Mouse (Mus musculus) testis, postnatal 14 days (tissue): ENCODE results near the gene Tenm1.

Source experiments
- DNase-seq: peaks from one replicate; pipeline ENCODE4 v3.0.0; 2021; ENCODE audit warnings: low spot score

Tenm1 gene

GRCm38 (mm10) chrX:43428855-43429263 lies at the start of gene Tenm1:
TSS of gene Tenm1 (minus strand) at chrX:43429126.
- DNase-seq: no peak

GRCm38 (mm10) chrX:43467311-43467710 lies 38.4 kb upstream of the Tenm1 start:
- DNase-seq: no peak

GRCm38 (mm10) chrX:43430581-43430980 lies 1.7 kb upstream of the Tenm1 start:
- no peak for DNase-seq

- DNase-seq: no peak
Measured at GRCm38 (mm10) chrX:43429982-43430531, 1.1 kb upstream of the Tenm1 start.

GRCm38 (mm10) chrX:43429337-43429736 lies 411 bp upstream of the Tenm1 start:
- no peak for DNase-seq

- no peak for DNase-seq
Measured at GRCm38 (mm10) chrX:43427961-43428365, 963 bp downstream of the Tenm1 start.

GRCm38 (mm10) chrX:43427111-43427510 lies 1.8 kb downstream of the Tenm1 start:
- no peak for DNase-seq

GRCm38 (mm10) chrX:43397957-43398356 lies 31.0 kb downstream of the Tenm1 start:
- no peak for DNase-seq

- DNase-seq: no peak
Measured at GRCm38 (mm10) chrX:43388106-43388505, 40.8 kb downstream of the Tenm1 start.

- no peak for DNase-seq
Measured at GRCm38 (mm10) chrX:43372526-43372925, 56.4 kb downstream of the Tenm1 start.

- no peak for DNase-seq
Measured at GRCm38 (mm10) chrX:43319351-43319750, 109.6 kb downstream of the Tenm1 start.

GRCm38 (mm10) chrX:43317801-43318520 lies 111.0 kb downstream of the Tenm1 start:
- DNase-seq: no peak

GRCm38 (mm10) chrX:43235844-43236243 lies 193.1 kb downstream of the Tenm1 start:
- no peak for DNase-seq

- DNase-seq: no peak
Measured at GRCm38 (mm10) chrX:43205003-43205402, 223.9 kb downstream of the Tenm1 start.

GRCm38 (mm10) chrX:43202249-43202783 lies 226.6 kb downstream of the Tenm1 start:
- no peak for DNase-seq

GRCm38 (mm10) chrX:43182975-43183374 lies 246.0 kb downstream of the Tenm1 start:
- no peak for DNase-seq

GRCm38 (mm10) chrX:43151561-43151960 lies 277.4 kb downstream of the Tenm1 start:
- DNase-seq: no peak

- DNase-seq: no peak
Measured at GRCm38 (mm10) chrX:43129696-43130095, 299.2 kb downstream of the Tenm1 start.

GRCm38 (mm10) chrX:43122491-43122890 lies 306.4 kb downstream of the Tenm1 start:
- no peak for DNase-seq

GRCm38 (mm10) chrX:43122001-43122400 lies 306.9 kb downstream of the Tenm1 start:
- no peak for DNase-seq

- DNase-seq: no peak
Measured at GRCm38 (mm10) chrX:42986100-42986499, 442.8 kb downstream of the Tenm1 start.

- DNase-seq: no peak
Measured at GRCm38 (mm10) chrX:42973562-42973961, 455.4 kb downstream of the Tenm1 start.

GRCm38 (mm10) chrX:42967611-42968010 lies 461.3 kb downstream of the Tenm1 start:
- no peak for DNase-seq

GRCm38 (mm10) chrX:42861731-42862130 lies 567.2 kb downstream of the Tenm1 start:
- DNase-seq: no peak
